Comparison of ENCODE assay signal across 12 mouse cellular contexts in the genomic region with DNA sequence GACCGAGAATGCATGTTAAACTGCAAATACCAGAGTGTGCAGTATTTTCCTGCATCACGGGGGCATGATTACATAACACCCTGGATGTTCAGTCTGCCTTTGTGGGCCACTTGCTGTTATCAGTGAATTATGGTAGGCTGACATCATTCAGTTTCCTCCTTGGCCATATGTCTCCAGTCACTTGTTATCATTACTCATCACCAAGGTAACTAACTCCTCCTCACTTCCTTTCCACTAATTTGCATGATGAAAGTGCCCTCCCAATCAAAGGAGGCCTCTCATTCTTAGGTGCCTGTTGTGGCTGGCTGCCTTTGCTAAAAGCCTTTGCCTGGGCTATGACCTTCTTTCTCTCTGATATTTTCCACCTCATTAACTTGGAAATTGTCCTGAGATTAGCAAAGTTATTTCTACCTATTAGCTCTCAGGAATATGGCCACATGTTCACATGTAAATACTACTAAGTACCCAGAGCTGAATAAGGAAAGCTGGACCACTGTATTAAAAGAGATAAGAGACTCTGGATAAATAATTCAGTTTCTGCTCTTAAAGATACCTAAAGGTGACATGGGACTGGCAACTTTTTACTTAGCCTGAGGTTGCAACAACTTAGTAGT.
DNase-seq lines count a peak whose midpoint lies in the region; ATAC-seq and TF ChIP-seq lines count a peak whose summit lies in the region.
"Had no signal": no experiment of that assay in that cellular context is flagged by ENCODE, and none has a peak within 500 bp of the region (broad histone marks: within the 10 kb centered on the region; RNA-seq: fewer than 3 reads in every experiment).

No protein-coding gene starts in this region.

- no peak for TF ChIP-seq POLR2A in CH12.LX (IDR thresholded peaks at IDR 0.05; ENCODE audit: low read depth, low read length)

- no peaks in the 10 kb centered on the region for H3K36me3 ChIP-seq in CH12.LX (replicated peaks in 1 of 2; ENCODE audit: control insufficient read depth in 1 of 2, insufficient read depth in 1 of 2, low read length in 1 of 2)
- no peaks in the 10 kb centered on the region for H3K36me3 ChIP-seq in forebrain, embryonic 14.5 days (ENCODE audit: control insufficient read depth, insufficient read depth, low read length)
- H3K36me3 ChIP-seq in stomach, postnatal 0 days (ENCODE audit: control insufficient read depth, insufficient read depth, low read length) = no peaks in the 10 kb centered on the region

- H3K27me3 ChIP-seq in CH12.LX (replicated peaks) = no peaks in the 10 kb centered on the region
- H3K27me3 ChIP-seq in forebrain, embryonic 14.5 days (replicated peaks; ENCODE audit: control insufficient read depth, insufficient read depth, low read length) = no peaks in the 10 kb centered on the region
- H3K27me3 ChIP-seq in stomach, postnatal 0 days (ENCODE audit: control insufficient read depth, insufficient read depth, low read length) = no peaks in the 10 kb centered on the region

- H3K79me2 ChIP-seq in CH12.LX (replicated peaks; ENCODE audit: control insufficient read depth, extremely low read depth, insufficient read depth, poor library complexity, severe bottlenecking) = no peaks in the 10 kb centered on the region

- TF ChIP-seq EP300 in CH12.LX (IDR thresholded peaks at IDR 0.05; ENCODE audit: low read length) = no peak
- TF ChIP-seq EP300 in stomach, postnatal 0 days (optimal IDR thresholded peaks at IDR 0.05) = no peak

- H3K4me2 ChIP-seq in CH12.LX (ENCODE audit: insufficient read depth, low read depth, poor library complexity, severe bottlenecking) = no peak overlapping the region
- H3K4me2 ChIP-seq in forebrain, embryonic 14.5 days (ENCODE audit: low read length) = no peak overlapping the region
- no peak overlapping the region for H3K4me2 ChIP-seq in stomach, postnatal 0 days (replicated peaks; ENCODE audit: low read depth)

- DNase-seq in heart, adult 9 months (ENCODE audit: low spot score in 2 of 2) = peak; percentile 1 to 2
- no peak for DNase-seq in heart, postnatal 36 days
- peak; percentile 52 for DNase-seq in CH12.LX (ENCODE audit: extremely low read depth)
- peak; percentile 30 for DNase-seq in forebrain, embryonic 14.5 days (ENCODE audit: low spot score)
- peak; percentile 4 to 38 for DNase-seq in layer of hippocampus, postnatal 36 days
- DNase-seq in stomach, postnatal 0 days (ENCODE audit: low spot score) = no peak
- DNase-seq in spleen, postnatal 14 days (ENCODE audit: low spot score in 2 of 2) = no peak
- DNase-seq in ovary, postnatal 14 days (ENCODE audit: low spot score) = no peak
- DNase-seq: adrenal gland, postnatal 36 days; kidney, adult 8-10 months; thymus, postnatal 4 days had no signal

- 36% methylated on average over 2 of the region's 2 CpGs for WGBS in forebrain, embryonic 14.5 days
- 47% methylated on average over 2 of the region's 2 CpGs for WGBS in stomach, postnatal 0 days

- in situ Hi-C loops in CH12.LX (cut with MboI; ENCODE audit: low pct_ligation_motif_present, low pct_unique_long_range_greater_than_20kb, low sequenced_read_pairs) = no loop called here

- H3K4me3 ChIP-seq in CH12.LX (replicated peaks in 1 of 3; ENCODE audit: low read depth in 2 of 3, low read length in 2 of 3, poor library complexity in 1 of 3) = no peak overlapping the region
- no peak overlapping the region for H3K4me3 ChIP-seq in forebrain, embryonic 14.5 days (ENCODE audit: low read depth, low read length)
- no peak overlapping the region for H3K4me3 ChIP-seq in stomach, postnatal 0 days (ENCODE audit: low read depth, low read length)

- no peak for TF ChIP-seq CTCF in CH12.LX (conservative IDR thresholded peaks at IDR 0.05 in 1 of 2, IDR thresholded peaks at IDR 0.05 in 1 of 2; ENCODE audit: low read depth in 2 of 2, low read length in 2 of 2)
- TF ChIP-seq CTCF in stomach, postnatal 0 days (IDR thresholded peaks at IDR 0.05; ENCODE audit: low read depth) = no peak

- intact Hi-C loops in heart, postnatal 36 days (cut with DNase I) = no loop called here

- no peaks in the 10 kb centered on the region for H3K9me3 ChIP-seq in CH12.LX (replicated peaks; ENCODE audit: low read length)
- H3K9me3 ChIP-seq in forebrain, embryonic 14.5 days (replicated peaks; ENCODE audit: control insufficient read depth, low read length) = no peaks in the 10 kb centered on the region
- no peaks in the 10 kb centered on the region for H3K9me3 ChIP-seq in stomach, postnatal 0 days (ENCODE audit: control insufficient read depth, low read length)

- peak; percentile 46; the same call in 1 of the 2 replicates for ATAC-seq in forebrain, embryonic 14.5 days
- ATAC-seq in stomach, postnatal 0 days (ENCODE audit: low FRiP score, low TSS enrichment) = no peak

- no peak overlapping the region for H3K9ac ChIP-seq in CH12.LX (ENCODE audit: insufficient read depth, low read depth)
- H3K9ac ChIP-seq in forebrain, embryonic 14.5 days (ENCODE audit: low read length) = no peak overlapping the region
- no peak overlapping the region for H3K9ac ChIP-seq in stomach, postnatal 0 days (ENCODE audit: low read length)

- H3K4me1 ChIP-seq in CH12.LX (ENCODE audit: control insufficient read depth in 1 of 2, insufficient read depth in 2 of 2) = no peaks in the 10 kb centered on the region; a peak in 1 of 4 replicates
- no peaks in the 10 kb centered on the region for H3K4me1 ChIP-seq in forebrain, embryonic 14.5 days (ENCODE audit: control insufficient read depth, insufficient read depth, low read length)
- no peaks in the 10 kb centered on the region for H3K4me1 ChIP-seq in stomach, postnatal 0 days (replicated peaks; ENCODE audit: control insufficient read depth, insufficient read depth)

- dilution Hi-C loops in CH12.LX (cut with MboI; ENCODE audit: extremely low pct_ligation_motif_present, extremely low pct_unique_long_range_greater_than_20kb, low sequenced_read_pairs) = no loop called here

- no peak for TF ChIP-seq RAD21 in CH12.LX (IDR thresholded peaks at IDR 0.05; ENCODE audit: low read depth, low read length)

- H3K27ac ChIP-seq in CH12.LX (ENCODE audit: insufficient read depth, low read depth) = no peak overlapping the region
- H3K27ac ChIP-seq in forebrain, embryonic 14.5 days (ENCODE audit: low read depth, low read length) = no peak overlapping the region
- no peak overlapping the region for H3K27ac ChIP-seq in stomach, postnatal 0 days (replicated peaks)
- H3K27ac ChIP-seq: macrophage had no signal

TF ChIP-seq in CH12.LX, 34 proteins besides CTCF, POLR2A, EP300 and RAD21:
- TF ChIP-seq GABPA (IDR thresholded peaks at IDR 0.05; ENCODE audit: insufficient replicate concordance, low read depth, low read length) = no peak
- TF ChIP-seq ZNF384 (IDR thresholded peaks at IDR 0.05; ENCODE audit: low read depth, low read length) = no peak
- no peak for TF ChIP-seq POLR2AphosphoS2 (IDR thresholded peaks at IDR 0.05; ENCODE audit: low read depth, low read length)
- no peak for TF ChIP-seq ETS1 (conservative IDR thresholded peaks at IDR 0.05; ENCODE audit: low read depth, low read length)
- no peak for TF ChIP-seq PAX5 (IDR thresholded peaks at IDR 0.05; ENCODE audit: low read length)
- no peak for TF ChIP-seq MAX (IDR thresholded peaks at IDR 0.05; ENCODE audit: low read length)
- no peak for TF ChIP-seq ZKSCAN1 (IDR thresholded peaks at IDR 0.05; ENCODE audit: borderline replicate concordance, low read depth, low read length)
- TF ChIP-seq JUND (conservative IDR thresholded peaks at IDR 0.05; ENCODE audit: low read depth, low read length) = no peak
- TF ChIP-seq KAT2A (IDR thresholded peaks at IDR 0.05; ENCODE audit: insufficient replicate concordance, low read length) = no peak
- no peak for TF ChIP-seq ZC3H11A (IDR thresholded peaks at IDR 0.05; ENCODE audit: low read depth, low read length)
- no peak for TF ChIP-seq TBP (conservative IDR thresholded peaks at IDR 0.05; ENCODE audit: low read depth, low read length)

Comparison
In these comparisons a context has a peak if more than half of its experiments do, and no peak if none do; other contexts are left out.
1. DNase-seq: peak in heart, adult 9 months (2 of 2), CH12.LX (single experiment), forebrain, embryonic 14.5 days (single experiment) and layer of hippocampus, postnatal 36 days (2 of 2); none in heart, postnatal 36 days (0 of 2), stomach, postnatal 0 days (single experiment), spleen, postnatal 14 days (0 of 2) and ovary, postnatal 14 days (single experiment).